Mouse (Mus musculus) heart, postnatal 10 days (tissue): ENCODE data around the gene Mgll. TPM values are rescaled to one million over a fixed set of nuclear protein-coding genes. Genes with fewer than 3 reads are reported as not detected.
A peak's percentile ranks its signal among the peaks of the same experiment; 100 is the strongest.

Experiments
- DNase-seq, 2 experiments: peaks; one replicate each; pipeline ENCODE4 v3.0.0; 2021
- intact Hi-C: fragments of 180-260 bp; cut with DNase I; formaldehyde crosslinking; loops from one replicate; pipeline ENCODE4 v1.15.1; 2025
- total RNA-seq, 2 experiments: library from RNA; stranded (reverse); gene quantifications; 2 replicates each; pipeline ENCODE4 v1.2.3; 2021

The Mgll gene
- total RNA-seq, 2 experiments from 2014 or later = 187 to 225 TPM

DNA sequence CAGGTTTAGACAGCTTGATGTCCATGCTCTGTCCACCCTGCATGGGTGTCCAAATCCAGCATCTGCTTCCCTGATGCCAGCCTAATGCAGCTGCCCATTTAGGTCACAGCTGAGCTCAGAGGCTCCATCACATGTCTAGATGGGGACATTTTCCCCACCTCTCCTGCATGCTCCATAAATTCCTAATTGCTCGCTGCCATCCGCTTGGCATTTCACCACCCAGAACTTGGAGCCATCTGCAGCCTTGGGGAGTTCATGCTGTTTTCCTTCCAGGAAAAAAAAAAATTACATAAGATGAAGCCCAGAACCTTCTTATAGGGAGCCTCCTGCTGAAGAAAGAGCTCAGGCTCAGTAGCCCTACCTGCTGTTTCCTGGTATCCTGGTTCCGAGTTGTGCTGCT, 17.6 kb downstream of the Mgll start:
- intact Hi-C loops = no loop called here
- DNase-seq = no peak

GRCm38 (mm10) chr6:88742286-88743011, 18.2 kb downstream of the Mgll start:
- intact Hi-C loops = no loop called here
- DNase-seq = no peak

DNA sequence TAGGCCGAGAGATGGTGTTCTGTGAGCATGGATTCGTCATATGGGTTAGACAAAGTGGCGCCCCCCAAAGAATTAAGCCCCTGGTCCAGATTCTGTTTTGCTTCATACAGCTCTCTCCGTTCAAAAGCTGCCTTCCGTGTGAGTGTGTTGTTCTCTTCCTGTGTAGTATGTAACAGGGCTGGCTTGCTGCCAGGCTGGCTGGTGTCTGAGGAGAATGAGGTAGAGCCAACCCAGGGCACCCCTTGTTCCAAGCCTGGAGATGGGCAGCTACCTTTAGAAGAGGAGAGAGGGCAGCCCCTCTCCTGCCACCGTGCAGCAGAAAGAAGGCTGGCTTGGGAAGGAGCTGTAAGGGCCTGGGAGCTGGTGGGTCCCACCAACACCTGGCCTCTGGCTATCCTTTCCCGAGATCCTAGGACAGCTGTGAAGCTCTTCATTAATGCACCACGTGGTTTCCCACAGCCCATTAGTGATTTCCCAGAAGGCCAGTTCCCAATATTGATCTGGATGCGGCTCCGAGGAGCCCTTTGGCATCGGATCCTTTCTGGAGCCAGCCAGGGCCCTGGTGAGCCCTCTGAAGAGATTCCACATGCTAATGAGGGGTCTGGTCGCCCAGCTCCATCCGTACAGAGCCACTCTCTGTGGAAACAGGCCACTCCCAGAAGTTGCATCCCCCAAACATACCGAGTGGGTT, 19.5 kb downstream of the Mgll start:
- DNase-seq = no peak
- intact Hi-C loops = no loop called here

DNA sequence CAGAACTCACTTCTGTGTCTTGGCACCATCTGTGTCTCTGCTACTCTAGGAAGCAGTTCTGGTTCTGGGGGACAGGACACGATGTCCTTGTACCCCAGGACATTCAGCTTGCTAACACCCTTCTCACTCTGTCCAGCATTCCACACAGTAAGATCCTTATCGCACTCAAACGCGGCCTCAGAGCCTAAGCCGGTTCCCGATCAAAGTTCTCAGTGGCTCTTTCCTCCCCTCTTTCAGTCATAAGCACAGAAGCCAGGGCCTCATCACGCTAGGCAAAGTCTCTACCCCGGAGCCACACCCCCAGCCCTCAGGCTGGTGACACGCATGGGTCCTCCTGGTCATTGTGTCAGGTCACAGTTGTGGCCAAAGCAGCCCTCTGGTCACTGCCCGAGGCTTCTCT, 20.8 kb downstream of the Mgll start:
- intact Hi-C loops = no loop called here

GRCm38 (mm10) chr6:88746271-88746670, 22.1 kb downstream of the Mgll start:
- no peak for DNase-seq
- intact Hi-C loops = no loop called here

More for the DNA sequence above, 20.8 kb downstream of the Mgll start:
- no peak for DNase-seq

- intact Hi-C loops = no loop called here
- DNase-seq = no peak
Measured at GRCm38 (mm10) chr6:88747296-88748040, 23.3 kb downstream of the Mgll start.

GRCm38 (mm10) chr6:88750884-88751283, 26.7 kb downstream of the Mgll start:
- intact Hi-C loops = no loop called here
- DNase-seq = no peak

- intact Hi-C loops = no loop called here
- no peak for DNase-seq
Measured at GRCm38 (mm10) chr6:88752711-88753219, 28.6 kb downstream of the Mgll start.

DNA sequence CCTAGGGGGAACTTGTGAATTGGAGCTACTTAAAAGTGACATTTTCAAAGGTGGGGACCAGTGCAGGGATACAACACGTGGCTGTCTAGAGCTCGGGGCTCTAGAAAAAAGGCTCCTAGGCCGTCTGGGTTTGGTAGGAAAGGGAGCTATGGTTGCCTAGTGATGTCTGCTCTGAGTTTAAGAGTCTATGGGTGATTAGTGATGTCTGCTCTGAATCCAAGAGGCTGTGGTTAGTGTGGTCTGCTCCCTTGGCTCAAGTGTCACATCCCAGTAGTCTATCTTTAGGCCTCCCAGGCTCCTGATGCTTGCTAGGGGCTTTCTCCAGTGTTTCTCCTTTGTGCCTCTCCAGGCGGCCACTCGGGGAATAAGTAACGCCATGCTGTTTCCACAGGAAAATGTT, 29.4 kb downstream of the Mgll start:
- intact Hi-C loops = no loop called here
- no peak for DNase-seq

- intact Hi-C loops = no loop called here
- DNase-seq = no peak
Measured at GRCm38 (mm10) chr6:88756992-88757391, 32.8 kb downstream of the Mgll start.

- no peak for DNase-seq
- intact Hi-C loops = loop anchor here (2.0 kb wide), 1 partner anchor 31 kb away; no protein-coding TSS in a partner anchor
Measured at GRCm38 (mm10) chr6:88758074-88758473, 33.9 kb downstream of the Mgll start.

DNA sequence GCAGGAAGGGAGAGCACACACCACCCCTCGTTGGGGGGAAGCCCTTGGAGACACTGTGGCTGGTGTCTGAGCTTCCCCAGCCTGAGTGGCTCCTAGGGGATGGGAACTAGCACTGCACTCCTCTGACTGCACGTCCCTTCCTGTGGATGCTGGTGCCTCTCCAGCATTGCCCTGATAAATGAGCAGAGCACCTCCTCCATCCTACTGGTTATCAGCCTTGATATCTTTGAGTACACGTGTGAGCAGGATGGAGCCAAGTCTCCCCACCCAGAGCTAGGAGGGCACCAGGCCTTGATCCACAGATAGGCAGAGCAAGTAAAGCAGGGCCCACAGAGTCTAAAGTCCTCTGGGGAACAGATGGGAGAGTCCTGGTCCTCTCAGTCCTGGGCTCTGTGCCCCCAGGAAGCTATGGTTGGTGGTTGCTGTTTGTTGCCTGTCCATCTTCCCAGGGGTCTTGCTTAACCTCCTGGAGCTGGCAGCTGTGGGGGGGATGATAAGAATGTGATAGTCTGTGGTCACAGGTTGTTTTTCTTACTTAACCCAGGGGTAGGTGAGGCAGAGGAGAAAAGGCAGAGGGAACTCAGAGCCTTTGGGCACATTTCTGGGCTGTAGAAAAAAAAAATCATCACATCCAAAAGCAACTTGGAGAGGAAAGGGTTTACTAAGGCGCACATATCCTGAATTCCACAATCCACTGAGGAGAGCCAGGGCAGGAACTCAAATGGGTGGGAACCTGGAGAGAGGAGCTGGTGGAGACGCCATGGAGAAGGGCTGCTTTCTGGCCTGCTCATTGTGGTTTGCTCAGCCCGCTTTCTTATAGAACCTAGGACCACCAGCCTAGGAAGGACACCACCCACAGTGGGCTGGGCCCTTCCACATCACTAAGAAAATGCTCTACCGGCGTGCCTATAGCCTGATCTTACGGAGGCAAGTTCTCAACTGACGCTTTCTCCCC, 34.6 kb downstream of the Mgll start:
- DNase-seq = peak; percentile 71 to 72
- intact Hi-C loops = loop anchor here (2.0 kb wide), 1 partner anchor 32 kb away; no protein-coding TSS in a partner anchor

GRCm38 (mm10) chr6:88759793-88760453, 35.7 kb downstream of the Mgll start:
- DNase-seq = peak; percentile 92
- intact Hi-C loops = loop anchor here (2.0 kb wide), 1 partner anchor 33 kb away; no protein-coding TSS in a partner anchor

DNA sequence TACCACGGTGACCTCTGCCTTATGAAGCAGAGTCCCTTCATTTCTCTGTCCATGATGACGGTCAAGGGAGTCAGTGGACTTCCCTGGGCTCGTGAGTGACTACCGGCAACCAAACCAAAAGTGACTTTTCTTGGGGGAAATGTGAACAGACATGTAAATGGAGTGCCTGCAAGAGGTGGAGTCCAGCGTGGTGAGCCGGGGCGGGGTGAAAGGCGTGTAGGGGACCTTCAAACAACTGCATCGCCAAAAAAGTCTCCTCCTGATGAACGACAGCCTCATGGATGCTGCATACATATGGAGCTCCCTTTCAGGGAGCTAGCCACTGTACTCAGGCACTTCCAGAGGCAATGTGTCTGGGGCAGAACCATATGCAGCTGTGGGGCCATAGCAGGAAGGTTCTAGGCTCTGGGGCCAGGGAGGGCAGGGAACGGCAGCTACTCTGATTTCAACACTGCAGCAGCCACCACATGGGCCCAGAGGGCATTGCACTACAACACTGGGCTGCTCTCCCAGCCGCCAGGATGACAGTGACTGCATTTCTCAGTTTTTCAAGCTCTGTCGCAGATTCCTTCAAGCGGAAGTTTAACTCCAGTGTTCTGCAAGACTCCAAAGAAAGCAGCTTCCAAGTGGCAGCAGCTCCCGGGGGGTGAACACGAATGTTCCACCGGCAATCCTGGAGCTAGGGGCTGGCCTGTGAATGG, 36.9 kb downstream of the Mgll start:
- intact Hi-C loops = no loop called here
- no peak for DNase-seq

GRCm38 (mm10) chr6:88761684-88762439, 37.6 kb downstream of the Mgll start:
- DNase-seq = no peak
- intact Hi-C loops = no loop called here

DNA sequence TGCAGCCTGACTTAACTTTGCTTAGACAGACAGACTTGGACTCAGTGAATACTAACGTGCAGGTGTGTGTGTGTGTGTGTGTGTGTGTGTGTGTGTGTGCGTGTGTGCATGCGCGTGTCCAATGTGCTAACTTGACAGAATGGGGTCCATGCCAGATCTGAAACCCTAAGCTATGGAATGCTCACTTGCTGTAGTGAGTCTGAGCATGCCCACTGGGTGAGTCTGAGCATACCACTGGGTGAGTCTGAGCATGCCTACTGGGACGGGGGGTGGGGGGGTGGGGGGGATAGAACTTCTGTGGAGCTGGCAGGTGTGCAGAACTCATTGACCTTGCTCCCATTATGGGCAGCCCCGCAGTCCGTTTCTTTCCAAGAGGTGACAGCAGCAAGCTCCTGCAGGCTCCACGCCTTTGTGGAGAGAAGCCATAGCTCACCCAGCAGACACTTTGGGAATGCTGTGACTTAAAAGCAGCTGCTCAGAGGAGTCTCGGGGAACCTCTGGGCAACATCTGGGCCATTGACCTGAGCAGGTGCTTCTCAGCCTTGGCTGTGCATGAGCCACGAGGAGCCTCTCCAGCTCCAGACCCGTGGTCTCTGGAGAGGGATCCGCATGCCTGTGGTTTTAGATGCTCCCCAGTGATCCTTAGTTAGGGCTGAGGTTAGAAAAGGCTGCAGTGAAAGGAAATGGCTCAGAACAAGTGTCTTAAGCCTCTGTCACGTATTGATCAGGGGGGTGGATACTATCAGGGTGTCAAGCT, 38.4 kb downstream of the Mgll start:
- intact Hi-C loops = no loop called here
- no peak for DNase-seq

GRCm38 (mm10) chr6:88763518-88764077, 39.4 kb downstream of the Mgll start:
- no peak for DNase-seq
- intact Hi-C loops = no loop called here
